Mouse (Mus musculus) left cerebral cortex, adult 2 months (tissue): ENCODE measurements around the gene Cyp2c69. TPM values are rescaled to one million over a fixed set of nuclear protein-coding genes. Genes with fewer than 3 reads are reported as not detected.
"Not testable (repeated sequence)": the region's sequence is repeated elsewhere in the genome, so short reads cannot be mapped to it uniquely, and the experiment has no call there.

ENCODE experiments used
- DNase-seq, 2 experiments: peaks; one replicate each; pipeline ENCODE4 v3.0.0; 2021 to 2022; ENCODE audit warnings: low spot score in 2 of 2, mixed read lengths in 1 of 2; ENCODE audit errors: extremely low spot score in 1 of 2
- H3K27ac ChIP-seq: fragments of 200-600 bp; 2 replicates; pipeline ENCODE4 v1.8.1; 2022
- H3K4me3 ChIP-seq: fragments of 200-600 bp; 2 replicates; pipeline ENCODE4 v1.8.1; 2022
- CTCF ChIP-seq: fragments of 200-600 bp; IDR thresholded peaks from 2 replicates; pipeline ENCODE4 v1.8.1; 2022; ENCODE audit warnings: antibody characterized with exemption, mild to moderate bottlenecking, moderate library complexity
- intact Hi-C: fragments of 180-260 bp; cut with DNase I; formaldehyde crosslinking; loops from one replicate; pipeline ENCODE4 v1.15.1; 2025
- long read RNA-seq, 2 experiments: library from polyadenylated mRNA; stranded (forward); transcript quantifications; one replicate each; pipeline ENCODE4 v2.0.0; 2021; ENCODE audit warnings: borderline mapping rate in 2 of 2
- total RNA-seq, 2 experiments: library from RNA; stranded (reverse); gene quantifications; 2 replicates each; pipeline ENCODE4 v1.2.3; 2021

Gene Cyp2c69
- total RNA-seq = not detected
- long read RNA-seq, experiment 1 = 0 reads
- long read RNA-seq, experiment 2 = 0 reads

- DNase-seq, H3K4me3 ChIP-seq, intact Hi-C loops, H3K27ac ChIP-seq: not testable (repeated sequence)
Measured at GRCm38 (mm10) chr19:39886699-39887098, at the start of gene Cyp2c69. Gene Cyp2c69, minus strand, starts transcription at chr19:39886799.

- no peak overlapping the region for H3K4me3 ChIP-seq
- no peak overlapping the region for H3K27ac ChIP-seq
- intact Hi-C loops = loop anchor here (10.0 kb wide), 1 partner anchor 951 kb away; no protein-coding TSS in a partner anchor
- TF ChIP-seq CTCF = no peak
- DNase-seq = no peak
Measured at GRCm38 (mm10) chr19:39935396-39935795, 48.8 kb upstream of the Cyp2c69 start.

DNA sequence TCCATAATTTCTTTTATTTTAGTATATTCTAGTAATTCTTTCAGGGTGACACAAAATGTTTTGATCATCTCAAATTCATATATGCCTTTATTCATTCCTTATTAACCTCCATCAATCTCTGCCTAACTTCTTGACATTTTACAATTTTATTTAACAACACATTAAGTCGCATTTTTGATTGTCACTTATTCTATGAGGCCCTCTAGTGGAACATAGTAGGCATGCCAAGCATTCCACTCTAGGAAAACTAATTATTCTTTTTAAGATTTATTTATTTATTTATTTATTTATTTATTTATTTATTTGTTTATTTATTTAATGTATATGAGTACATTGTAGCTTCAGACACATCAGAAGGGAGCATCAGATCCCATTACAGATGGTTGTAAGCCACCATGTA, 43.4 kb upstream of the Cyp2c69 start:
- no peak for DNase-seq
- peak; percentile 37 for TF ChIP-seq CTCF
- H3K4me3 ChIP-seq = no peak overlapping the region
- H3K27ac ChIP-seq = no peak overlapping the region
- intact Hi-C loops = loop anchor here (10.0 kb wide), 1 partner anchor 945 kb away; no protein-coding TSS in a partner anchor

GRCm38 (mm10) chr19:39901656-39902055, 15.1 kb upstream of the Cyp2c69 start:
- H3K4me3 ChIP-seq = no peak overlapping the region
- no peak for DNase-seq
- intact Hi-C loops = no loop called here
- H3K27ac ChIP-seq = no peak overlapping the region
- no peak for TF ChIP-seq CTCF

GRCm38 (mm10) chr19:39890079-39890478, 3.5 kb upstream of the Cyp2c69 start:
- H3K27ac ChIP-seq, H3K4me3 ChIP-seq, DNase-seq: not testable (repeated sequence)
- intact Hi-C loops = loop anchor here (10.0 kb wide), 1 partner anchor 75 kb away; the partner anchor contains the start of gene Cyp2c40

DNA sequence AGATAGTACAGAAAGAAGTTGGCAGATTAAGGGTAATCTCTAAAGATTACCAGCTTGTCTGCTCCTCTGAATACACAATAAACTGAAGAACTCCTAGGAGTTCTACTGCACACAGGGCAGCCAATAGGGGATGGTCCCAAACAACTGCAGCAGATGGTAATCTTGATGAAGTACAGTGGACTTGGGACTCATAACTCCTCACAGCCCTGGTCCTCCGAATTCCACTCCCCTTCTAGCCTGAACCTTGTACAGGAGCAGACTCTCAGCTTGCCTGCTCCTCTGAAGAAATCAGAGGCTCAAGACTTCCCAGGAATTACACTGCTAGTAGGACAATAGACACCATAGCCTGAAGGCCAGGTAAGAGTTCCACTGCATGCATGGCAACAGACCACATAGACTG, 20.5 kb downstream of the Cyp2c69 start:
- H3K4me3 ChIP-seq = no peak overlapping the region
- no peak for DNase-seq
- H3K27ac ChIP-seq = no peak overlapping the region
- intact Hi-C loops = no loop called here
- no peak for TF ChIP-seq CTCF

GRCm38 (mm10) chr19:39820931-39821330, 65.7 kb downstream of the Cyp2c69 start:
- DNase-seq, H3K27ac ChIP-seq, H3K4me3 ChIP-seq, intact Hi-C loops: not testable (repeated sequence)

GRCm38 (mm10) chr19:39816400-39816799, 70.2 kb downstream of the Cyp2c69 start:
- intact Hi-C loops = loop anchor here (10.0 kb wide), 1 partner anchor 78 kb away; no protein-coding TSS in a partner anchor
- not testable (repeated sequence) for H3K4me3 ChIP-seq, H3K27ac ChIP-seq, DNase-seq

DNA sequence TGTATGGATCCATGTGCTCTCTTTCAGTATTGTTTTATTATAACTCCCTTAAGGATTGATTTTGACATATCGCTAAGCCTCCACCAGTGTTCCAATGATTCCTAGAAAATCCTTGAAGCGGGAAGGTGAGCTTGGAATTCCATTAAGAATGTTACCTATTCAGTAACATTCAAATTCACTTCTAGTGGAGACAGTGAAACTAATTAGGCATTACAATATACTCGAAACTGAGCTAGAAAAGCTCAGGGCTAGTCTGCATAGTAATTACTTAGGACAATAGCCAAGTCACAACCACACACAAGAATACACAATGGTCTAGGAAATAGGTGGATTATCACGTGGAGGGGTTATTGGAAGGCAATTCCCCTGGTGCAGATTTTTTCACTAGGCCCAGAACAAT, 70.6 kb downstream of the Cyp2c69 start:
- H3K4me3 ChIP-seq, DNase-seq, H3K27ac ChIP-seq: not testable (repeated sequence)
- intact Hi-C loops = loop anchor here (10.0 kb wide), 1 partner anchor 79 kb away; no protein-coding TSS in a partner anchor

DNA sequence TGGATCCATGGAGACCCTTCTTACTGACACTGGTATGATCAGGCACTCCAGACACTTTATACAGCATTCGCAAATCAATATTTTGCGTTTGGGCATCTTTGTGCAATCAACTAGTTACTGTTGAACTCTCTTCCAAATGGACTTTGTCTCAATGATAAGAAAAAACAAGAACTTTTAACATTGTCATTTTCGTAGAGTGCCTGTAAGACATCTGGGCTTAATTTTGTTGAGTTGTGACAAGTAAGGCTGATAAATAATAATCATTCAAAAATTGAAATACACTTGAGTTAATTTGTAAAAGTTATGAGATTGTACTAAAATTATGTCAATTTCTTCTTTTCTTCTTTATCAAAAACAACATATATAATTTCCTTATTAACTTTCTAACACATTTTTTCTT, 73.9 kb downstream of the Cyp2c69 start, which contains the start of gene Cyp2c40:
Cyp2c40 (minus strand) TSS at position 101 of the 400 bp plus-strand sequence.
- not testable (repeated sequence) for H3K4me3 ChIP-seq, H3K27ac ChIP-seq, DNase-seq
- intact Hi-C loops = loop anchor here (10.0 kb wide), 1 partner anchor 82 kb away; no protein-coding TSS in a partner anchor

Other genes starting within 250 kb of the Cyp2c69 start
- not detected for gene Cyp2c67, start 237.7 kb downstream of the Cyp2c69 start, total RNA-seq
- not detected for gene Cyp2c68, start 145.7 kb downstream of the Cyp2c69 start, total RNA-seq
- not detected for gene Cyp2c40, start 74.0 kb downstream of the Cyp2c69 start, total RNA-seq
- gene Cyp2c37, start 105.6 kb upstream of the Cyp2c69 start, total RNA-seq = not detected
- not detected for gene Cyp2c54, start 187.0 kb upstream of the Cyp2c69 start, total RNA-seq
- not detected for gene Cyp2c50, start 202.9 kb upstream of the Cyp2c69 start, total RNA-seq